Mouse (Mus musculus): ENCODE data around the gene Npw.
"Not testable (repeated sequence)": the region's sequence is repeated elsewhere in the genome, so short reads cannot be mapped to it uniquely, and the experiment has no call there.

Npw gene

GRCm38 (mm10) chr17:24671346-24671745 lies 13.1 kb upstream of the Npw start:
- DNase-seq (ENCODE audit: low spot score): no peak

- no peak for DNase-seq (ENCODE audit: low spot score)
Observed at GRCm38 (mm10) chr17:24670246-24670844, 12.1 kb upstream of the Npw start.

- DNase-seq (ENCODE audit: low spot score): peak; percentile 90
Observed at GRCm38 (mm10) chr17:24669545-24670245, 11.4 kb upstream of the Npw start, which contains the start of gene Zfp598. Zfp598 (plus strand) TSS chr17:24669687.

- not testable (repeated sequence) for DNase-seq (ENCODE audit: low spot score)
Observed at GRCm38 (mm10) chr17:24669214-24669544, 10.9 kb upstream of the Npw start.

- DNase-seq (ENCODE audit: low spot score): peak; percentile 55
Observed at GRCm38 (mm10) chr17:24667416-24667815, 9.2 kb upstream of the Npw start.

DNA sequence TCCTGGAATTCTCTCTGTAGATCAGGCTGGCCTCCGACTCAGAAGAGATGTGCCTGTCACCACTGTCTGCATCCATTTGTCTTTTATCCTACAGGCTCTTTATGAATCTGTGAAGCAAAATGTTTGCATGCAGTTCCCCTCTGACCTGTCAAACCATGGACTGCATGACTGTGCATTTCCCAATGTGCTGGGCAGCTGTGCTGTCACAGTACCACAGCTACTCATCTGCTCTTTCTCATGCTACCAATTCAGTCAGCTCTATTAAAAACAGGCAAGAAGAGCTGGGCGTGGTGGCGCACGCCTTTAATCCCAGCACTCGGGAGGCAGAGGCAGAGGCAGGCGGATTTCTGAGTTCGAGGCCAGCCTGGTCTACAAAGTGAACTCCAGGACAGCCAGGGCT lies 8.8 kb upstream of the Npw start:
- not testable (repeated sequence) for DNase-seq (ENCODE audit: low spot score)

DNA sequence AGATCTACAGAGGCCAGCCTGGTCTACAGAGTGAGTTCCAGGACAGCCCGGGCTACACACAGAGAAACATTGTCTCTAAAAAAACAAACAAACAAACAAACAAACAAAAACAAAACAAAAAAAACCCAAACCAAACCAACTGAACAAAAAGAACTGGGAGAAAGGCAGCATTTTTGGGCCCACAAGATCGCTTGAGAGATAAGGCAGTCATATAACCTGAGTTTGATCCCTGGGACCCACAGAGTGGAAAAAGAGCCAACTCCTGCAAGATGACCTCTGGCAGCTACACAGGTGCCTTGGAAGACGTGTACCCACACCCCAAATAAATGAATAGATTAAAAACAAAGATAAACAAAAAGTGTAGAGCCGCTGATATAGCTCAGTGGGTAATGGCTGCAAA lies 3.3 kb downstream of the Npw start:
- DNase-seq (ENCODE audit: low spot score): no peak

- peak; percentile 75 for DNase-seq (ENCODE audit: low spot score)
Observed at GRCm38 (mm10) chr17:24653967-24654710, 4.1 kb downstream of the Npw start.

- no peak for DNase-seq (ENCODE audit: low spot score)
Observed at GRCm38 (mm10) chr17:24651835-24652234, 6.4 kb downstream of the Npw start.

- DNase-seq (ENCODE audit: low spot score): no peak
Observed at GRCm38 (mm10) chr17:24650766-24651165, 7.5 kb downstream of the Npw start.

- DNase-seq (ENCODE audit: low spot score): peak; percentile 83
Observed at GRCm38 (mm10) chr17:24650070-24650616, 8.1 kb downstream of the Npw start, which contains the start of gene Slc9a3r2. Slc9a3r2 (minus strand) TSS chr17:24650327.

DNA sequence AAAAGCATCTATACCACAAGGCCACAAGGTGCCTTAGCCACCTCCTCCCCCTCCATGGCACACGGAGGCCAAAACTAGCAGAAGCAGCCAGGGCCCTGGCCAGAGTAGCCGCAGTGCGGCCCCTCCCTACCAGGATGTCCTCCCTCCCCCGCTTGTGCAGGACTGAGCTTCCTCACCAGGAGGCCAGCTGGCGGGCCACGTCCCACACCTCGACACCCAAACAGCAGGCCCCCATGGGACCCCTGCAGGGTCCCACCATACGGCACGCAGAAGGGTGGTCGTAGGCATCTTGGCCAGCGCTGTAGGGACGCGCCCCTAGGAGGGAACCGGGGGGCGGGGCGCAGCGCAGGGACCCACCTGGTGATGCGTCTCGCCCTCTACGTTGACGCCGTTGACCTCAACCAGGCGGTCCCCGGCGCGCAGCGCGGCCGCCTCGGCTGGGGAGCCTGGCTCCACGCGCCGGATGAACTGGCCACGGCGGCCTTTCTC lies 8.6 kb downstream of the Npw start:
- DNase-seq (ENCODE audit: low spot score): peak; percentile 47

- DNase-seq (ENCODE audit: low spot score): no peak
Observed at GRCm38 (mm10) chr17:24648731-24649377, 9.4 kb downstream of the Npw start.

GRCm38 (mm10) chr17:24647493-24647892 lies 10.8 kb downstream of the Npw start:
- DNase-seq (ENCODE audit: low spot score): no peak

- no peak for DNase-seq (ENCODE audit: low spot score)
Observed at GRCm38 (mm10) chr17:24646381-24646780, 11.9 kb downstream of the Npw start.

- no peak for DNase-seq (ENCODE audit: low spot score)
Observed at GRCm38 (mm10) chr17:24645916-24646315, 12.3 kb downstream of the Npw start.

DNA sequence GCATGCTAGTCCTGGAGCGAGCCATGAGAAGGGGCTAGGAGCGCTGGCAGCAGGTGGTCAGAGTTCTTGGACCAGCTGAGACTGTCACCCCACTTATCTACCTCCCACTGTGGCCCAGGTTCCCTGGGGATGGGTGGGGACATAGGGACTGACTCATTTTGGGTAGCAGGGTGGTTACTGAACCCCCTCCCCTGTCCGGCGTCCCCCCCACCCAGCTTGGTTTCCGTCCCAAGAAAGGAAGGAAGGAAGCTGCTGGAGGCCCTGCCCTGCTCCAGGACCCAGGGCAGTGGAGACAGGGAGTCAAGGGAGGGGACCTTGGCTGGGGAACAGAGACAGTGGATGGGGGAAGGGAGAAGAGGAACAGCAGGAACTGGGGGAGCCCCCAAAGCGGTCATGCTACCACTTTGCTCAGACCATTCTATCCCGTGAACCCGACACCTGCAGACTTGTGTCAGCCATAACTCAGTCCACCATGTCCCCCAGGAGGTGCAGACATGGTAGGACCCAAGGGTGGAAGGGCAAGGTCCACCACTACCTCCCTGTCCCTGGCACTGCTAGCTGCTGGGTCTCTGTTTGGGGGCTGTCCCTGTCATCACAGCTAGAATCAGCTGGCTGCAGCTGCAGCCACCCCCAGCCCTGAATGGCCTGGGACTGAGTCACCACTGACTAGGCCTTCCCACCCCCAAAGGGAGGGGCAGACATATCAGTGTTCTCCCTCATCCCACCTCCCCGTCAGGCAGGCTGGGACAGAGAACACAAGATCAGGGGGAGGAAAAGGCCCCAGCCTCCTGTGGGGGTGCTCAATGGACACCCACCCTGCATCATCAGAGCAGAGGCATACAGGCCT lies 13.2 kb downstream of the Npw start:
- no peak for DNase-seq (ENCODE audit: low spot score)

- peak; percentile 52 for DNase-seq (ENCODE audit: low spot score)
Observed at GRCm38 (mm10) chr17:24644030-24644715, 14.1 kb downstream of the Npw start.

GRCm38 (mm10) chr17:24642791-24643343 lies 15.4 kb downstream of the Npw start:
- no peak for DNase-seq (ENCODE audit: low spot score)

DNA sequence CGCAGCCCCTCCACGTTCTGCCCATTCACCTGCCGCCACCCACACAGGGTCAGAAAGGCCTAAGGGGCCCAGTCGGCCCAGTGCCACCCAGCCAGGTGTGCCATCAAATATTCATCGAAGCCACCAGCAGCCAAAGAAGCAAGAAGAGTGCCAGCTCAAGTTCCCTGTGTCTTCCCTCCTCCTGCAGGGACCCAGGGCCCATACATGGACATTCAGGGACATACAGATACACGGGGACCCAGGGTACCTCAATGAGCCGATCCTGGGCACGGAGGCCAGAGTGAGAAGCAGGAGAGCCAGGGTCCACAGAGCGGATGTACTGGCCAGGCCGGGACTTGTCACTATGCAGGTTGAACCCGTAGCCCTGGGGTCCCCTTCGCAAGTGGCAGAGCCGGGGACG lies 16.3 kb downstream of the Npw start:
- DNase-seq (ENCODE audit: low spot score): no peak

Measured in yolk sac, embryonic 10.5 days (tissue).